Mouse (Mus musculus): ENCODE results near the gene Fam83f. TPM values are rescaled to one million over a fixed set of nuclear protein-coding genes. Genes with fewer than 3 reads are reported as not detected.

Fam83f gene
- polyA plus RNA-seq (2012; rRNA removed), result 0.31 and 0.39 TPM in 2 replicates

GRCm38 (mm10) chr15:80671295-80672252, at the start of gene Fam83f:
TSS of gene Fam83f (plus strand) at chr15:80671847.

GRCm38 (mm10) chr15:80710608-80711363, 39.1 kb downstream of the Fam83f start, which contains the start of gene Tnrc6b:
TSS of gene Tnrc6b (plus strand) at chr15:80711313.

Other genes starting within 250 kb of the Fam83f start
- gene Enthd1, start 106.7 kb upstream of the Fam83f start, polyA plus RNA-seq (2012; rRNA removed), result 0.04 TPM in 1 of 2 replicates, not detected in the other
- gene Grap2, start 99.3 kb upstream of the Fam83f start, polyA plus RNA-seq (2012; rRNA removed), result 0.05 and 0.07 TPM in 2 replicates
- gene Tnrc6b, start 39.5 kb downstream of the Fam83f start, polyA plus RNA-seq (2012; rRNA removed), result 17.8 and 18.9 TPM in 2 replicates

All from central nervous system, embryonic 18 days (tissue).